Mouse (Mus musculus) lung, postnatal 0 days (tissue): Measurements from ENCODE around the gene C1qtnf1.

Experiments
- CTCF ChIP-seq: IDR thresholded peaks from 2 replicates; pipeline ENCODE4 v1.5.1; 2016; ENCODE audit warnings: antibody characterized with exemption, mild to moderate bottlenecking
- EP300 ChIP-seq: IDR thresholded peaks from 2 replicates; pipeline ENCODE4 v1.6.1; 2016; ENCODE audit warnings: antibody characterized with exemption, mild to moderate bottlenecking, control low read depth

GRCm38 (mm10) chr11:118428944-118429709 is 1.1 kb downstream of the C1qtnf1 start:
- TF ChIP-seq CTCF (no peak), EP300 (no peak)
